Mouse (Mus musculus) C2C12 (cell line): ENCODE measurements around the gene Smg9. TPM values are rescaled to one million over a fixed set of nuclear protein-coding genes. Genes with fewer than 3 reads are reported as not detected.

Experiments
- H3K27me3 ChIP-seq: one replicate; pipeline ENCODE4 v1.6.1; 2011; ENCODE audit not compliant: control insufficient read depth, insufficient read depth, insufficient read length
- H3K36me3 ChIP-seq: one replicate; pipeline ENCODE4 v1.6.1; 2011; ENCODE audit not compliant: control insufficient read depth, insufficient read depth
- H3K4me3 ChIP-seq: one replicate; pipeline ENCODE4 v1.5.1; 2011; ENCODE audit warnings: mild to moderate bottlenecking, control low read depth; ENCODE audit not compliant: poor library complexity, insufficient read depth, severe bottlenecking
- H3K79me2 ChIP-seq: one replicate; pipeline ENCODE4 v1.6.1; 2011; ENCODE audit not compliant: control insufficient read depth, insufficient read depth
- H3K79me3 ChIP-seq: one replicate; pipeline ENCODE4 v1.6.1; 2011; ENCODE audit warnings: low read depth, control low read depth
- H3ac ChIP-seq: one replicate; pipeline ENCODE3; 2011; ENCODE audit warnings: low read depth; ENCODE audit not compliant: control insufficient read depth, insufficient read length
- CEBPB ChIP-seq: IDR thresholded peaks from one replicate; pipeline ENCODE4 v1.6.1; 2011; ENCODE audit warnings: low read depth, mild to moderate bottlenecking, control low read depth, moderate library complexity
- CTCF ChIP-seq: IDR thresholded peaks from one replicate; pipeline ENCODE4 v1.5.1; 2011; ENCODE audit not compliant: control insufficient read depth, insufficient read depth, insufficient read length
- FOSL1 ChIP-seq: IDR thresholded peaks from one replicate; pipeline ENCODE4 v1.8.0; 2011; ENCODE audit warnings: mild to moderate bottlenecking, low read length; ENCODE audit not compliant: poor library complexity, insufficient read depth, severe bottlenecking
- MAX ChIP-seq: IDR thresholded peaks from one replicate; pipeline ENCODE4 v1.6.1; 2011; ENCODE audit warnings: mild to moderate bottlenecking, control low read depth
- MYOD1 ChIP-seq: IDR thresholded peaks from one replicate; pipeline ENCODE4 v1.6.1; 2011; ENCODE audit warnings: low read depth; ENCODE audit not compliant: control insufficient read depth, insufficient read length
- MYOG ChIP-seq: IDR thresholded peaks from one replicate; pipeline ENCODE4 v1.6.1; 2011; ENCODE audit not compliant: control insufficient read depth, insufficient read length; ENCODE audit errors: extremely low read depth
- USF1 ChIP-seq: IDR thresholded peaks from one replicate; pipeline ENCODE4 v1.6.1; 2011; ENCODE audit warnings: low read depth, mild to moderate bottlenecking, control low read depth, moderate library complexity
- polyA plus RNA-seq: library from polyadenylated mRNA; unstranded; fragments of >200 nt; fragmentation: generic; extraction: Trizol; gene quantifications from one replicate; pipeline ENCODE4 v1.2.1, GENCODE M21; 2012; ENCODE audit warnings: missing spikeins

Gene Smg9
- polyA plus RNA-seq, 1 experiment = 21.8 TPM

DNA sequence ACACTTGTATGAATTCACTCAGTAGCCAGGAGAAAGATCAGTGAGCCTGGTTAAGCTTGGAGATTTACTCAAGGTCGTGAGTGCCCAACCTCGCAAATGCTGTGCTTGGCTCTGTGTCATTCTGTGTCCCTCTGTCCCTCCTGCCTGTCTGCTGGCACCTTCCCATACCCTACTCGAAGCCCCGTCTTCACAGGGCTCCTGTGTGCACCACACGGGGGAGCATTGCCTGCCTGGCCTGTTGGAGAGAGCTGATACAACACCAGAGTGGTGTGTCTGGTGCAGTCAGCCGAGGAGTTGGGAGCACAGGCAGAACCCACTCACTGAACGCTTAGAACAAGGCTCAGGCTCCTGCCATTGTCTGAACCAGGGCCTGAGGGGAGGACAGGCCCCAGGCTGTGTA is 22.2 kb downstream of the Smg9 start:
- no peaks in the 10 kb centered on the region for H3K36me3 ChIP-seq

GRCm38 (mm10) chr7:24422251-24422650 is 22.8 kb downstream of the Smg9 start:
- Histone ChIP-seq H3K36me3 (no peaks in the 10 kb centered on the region), H3K27me3 (no peaks in the 10 kb centered on the region), H3K4me3 (no peak overlapping the region), H3K79me2 (no peaks in the 10 kb centered on the region), H3K79me3 (no peaks in the 10 kb centered on the region), H3ac (no peak overlapping the region)
- no peak for TF ChIP-seq FOSL1
- TF ChIP-seq MYOG = no peak
- no peak for TF ChIP-seq USF1
- TF ChIP-seq MAX = no peak

More for the DNA sequence above, 22.2 kb downstream of the Smg9 start:
- H3K27me3 ChIP-seq = no peaks in the 10 kb centered on the region
- no peak overlapping the region for H3ac ChIP-seq
- H3K4me3 ChIP-seq = no peak overlapping the region
- TF ChIP-seq MAX (no peak), FOSL1 (no peak), CEBPB (no peak), USF1 (no peak), MYOD1 (no peak), CTCF (no peak), MYOG (no peak)
- H3K79me2 ChIP-seq = no peaks in the 10 kb centered on the region
- no peaks in the 10 kb centered on the region for H3K79me3 ChIP-seq

GRCm38 (mm10) chr7:24423107-24423763 is 23.8 kb downstream of the Smg9 start:
- TF ChIP-seq CEBPB (no peak), CTCF (no peak), MAX (no peak), USF1 (no peak), MYOG (no peak), MYOD1 (no peak), FOSL1 (no peak)
- Histone ChIP-seq H3K4me3 (no peak overlapping the region), H3ac (no peak overlapping the region), H3K79me3 (no peaks in the 10 kb centered on the region), H3K27me3 (no peaks in the 10 kb centered on the region), H3K36me3 (no peaks in the 10 kb centered on the region), H3K79me2 (no peaks in the 10 kb centered on the region)

GRCm38 (mm10) chr7:24423956-24424732 is 24.7 kb downstream of the Smg9 start:
- Histone ChIP-seq H3K4me3 (no peak overlapping the region), H3K36me3 (no peaks in the 10 kb centered on the region)

GRCm38 (mm10) chr7:24425919-24426318 is 26.5 kb downstream of the Smg9 start:
- no peaks in the 10 kb centered on the region for H3K36me3 ChIP-seq
- no peak overlapping the region for H3K4me3 ChIP-seq
- no peak for TF ChIP-seq CEBPB
- no peak for TF ChIP-seq USF1
- TF ChIP-seq MYOD1 = no peak
- TF ChIP-seq MAX = no peak
- no peak for TF ChIP-seq FOSL1
- TF ChIP-seq CTCF = no peak
- no peak for TF ChIP-seq MYOG
- H3K79me2 ChIP-seq = no peaks in the 10 kb centered on the region
- H3ac ChIP-seq = no peak overlapping the region
- no peaks in the 10 kb centered on the region for H3K27me3 ChIP-seq
- H3K79me3 ChIP-seq = no peaks in the 10 kb centered on the region

More at GRCm38 (mm10) chr7:24423956-24424732, 24.7 kb downstream of the Smg9 start:
- H3K79me2 ChIP-seq = no peaks in the 10 kb centered on the region
- no peaks in the 10 kb centered on the region for H3K79me3 ChIP-seq
- H3K27me3 ChIP-seq = no peaks in the 10 kb centered on the region
- no peak overlapping the region for H3ac ChIP-seq
- TF ChIP-seq MAX (no peak), USF1 (no peak), FOSL1 (no peak), MYOD1 (no peak), CEBPB (no peak), MYOG (no peak), CTCF (no peak)
